Mouse (Mus musculus): ENCODE results near the gene Kcna7.
"Not testable (repeated sequence)": the region's sequence is repeated elsewhere in the genome, so short reads cannot be mapped to it uniquely, and the experiment has no call there.

Gene Kcna7

GRCm38 (mm10) chr7:45395129-45395541 is 10.3 kb upstream of the Kcna7 start:
- no peak for DNase-seq (ENCODE audit: low spot score in 2 of 2)

GRCm38 (mm10) chr7:45395578-45396336 is 9.7 kb upstream of the Kcna7 start, which contains the start of gene Snrnp70:
TSS of gene Snrnp70 (minus strand) at chr7:45395742.
- peak; percentile 100 for DNase-seq (ENCODE audit: low spot score in 2 of 2)

- DNase-seq (ENCODE audit: low spot score in 2 of 2): not testable (repeated sequence)
Observed at GRCm38 (mm10) chr7:45396337-45396775, 9.1 kb upstream of the Kcna7 start.

GRCm38 (mm10) chr7:45396787-45397186 is 8.7 kb upstream of the Kcna7 start:
- DNase-seq (ENCODE audit: low spot score in 2 of 2): no peak

GRCm38 (mm10) chr7:45401521-45402085 is 3.9 kb upstream of the Kcna7 start:
- no peak for DNase-seq (ENCODE audit: low spot score in 2 of 2)

GRCm38 (mm10) chr7:45403532-45404261 is 1.8 kb upstream of the Kcna7 start:
- peak; percentile 46 to 72 for DNase-seq (ENCODE audit: low spot score in 2 of 2)

- DNase-seq (ENCODE audit: low spot score in 2 of 2): no peak
Observed at GRCm38 (mm10) chr7:45406157-45407156, 1.0 kb downstream of the Kcna7 start.

GRCm38 (mm10) chr7:45407836-45408235 is 2.4 kb downstream of the Kcna7 start:
- no peak for DNase-seq (ENCODE audit: low spot score in 2 of 2)

- no peak for DNase-seq (ENCODE audit: low spot score in 2 of 2)
Observed at GRCm38 (mm10) chr7:45408351-45408750, 2.9 kb downstream of the Kcna7 start.

GRCm38 (mm10) chr7:45408949-45409348 is 3.5 kb downstream of the Kcna7 start:
- DNase-seq (ENCODE audit: low spot score in 2 of 2): no peak

- DNase-seq (ENCODE audit: low spot score in 2 of 2): no peak
Observed at GRCm38 (mm10) chr7:45409497-45410163, 4.2 kb downstream of the Kcna7 start.

GRCm38 (mm10) chr7:45412421-45412820 is 7.0 kb downstream of the Kcna7 start:
- no peak for DNase-seq (ENCODE audit: low spot score in 2 of 2)

- DNase-seq (ENCODE audit: low spot score in 2 of 2): no peak
Observed at GRCm38 (mm10) chr7:45413113-45413863, 7.8 kb downstream of the Kcna7 start, which contains the start of gene Ntf5. TSS of gene Ntf5 (plus strand) at chr7:45413695.

GRCm38 (mm10) chr7:45413864-45414739 is 8.6 kb downstream of the Kcna7 start:
- DNase-seq (ENCODE audit: low spot score in 2 of 2): no peak

GRCm38 (mm10) chr7:45414740-45415224 is 9.3 kb downstream of the Kcna7 start:
- DNase-seq (ENCODE audit: low spot score in 2 of 2): no peak

GRCm38 (mm10) chr7:45415636-45416035 is 10.2 kb downstream of the Kcna7 start:
- DNase-seq (ENCODE audit: low spot score in 2 of 2): peak; percentile 61 to 66

- DNase-seq (ENCODE audit: low spot score in 2 of 2): no peak
Observed at GRCm38 (mm10) chr7:45417962-45418492, 12.6 kb downstream of the Kcna7 start.

- DNase-seq (ENCODE audit: low spot score in 2 of 2): no peak
Observed at GRCm38 (mm10) chr7:45419859-45420614, 14.6 kb downstream of the Kcna7 start.

Data from natural killer cell, adult 2 months (primary cell).